In genomic region chr13:96132401-96132816, GRCm38 (mm10) we compare ENCODE assay signal across 9 mouse cellular contexts. TPM values are rescaled to one million over a fixed set of nuclear protein-coding genes. Genes with fewer than 3 reads are reported as not detected.
A peak's percentile ranks its signal among the peaks of the same experiment; 100 is the strongest.
DNase-seq lines count a peak whose midpoint lies in the region; ATAC-seq lines count a peak whose summit lies in the region.
"Had no signal": no experiment of that assay in that cellular context is flagged by ENCODE, and none has a peak within 500 bp of the region (broad histone marks: within the 10 kb centered on the region; RNA-seq: fewer than 3 reads in every experiment).

TSS of gene Sv2c (minus strand) at chr13:96132577.

- DNase-seq in heart, embryonic 10.5 days (ENCODE audit: low spot score): peak; percentile 82
- no peak for DNase-seq in heart, adult 18-20 months
- peak; percentile 54 for DNase-seq in WW6 (ENCODE audit: low read depth, low spot score)
- peak; percentile 82 for DNase-seq in hindbrain, embryonic 11.5 days (ENCODE audit: low spot score)
- peak; percentile 69 to 75 for DNase-seq in left cerebral cortex, postnatal 36 days (ENCODE audit: low spot score in 2 of 2)
- no peak for DNase-seq in c-Kit-positive CD71-positive TER-119-positive erythroid progenitor cells, embryonic 14.5 days (ENCODE audit: low spot score)

- peak; percentile 66; the same call in 1 of the 2 replicates for ATAC-seq in embryonic facial prominence, embryonic 13.5 days (ENCODE audit: insufficient number of reproducible peaks, insufficient read depth, low FRiP score, low TSS enrichment, low read depth)
- peak; percentile 70 for ATAC-seq in hindbrain, embryonic 11.5 days (ENCODE audit: low FRiP score)
- peak; percentile 73 for ATAC-seq in neural tube, embryonic 12.5 days (ENCODE audit: low FRiP score, low read depth)

- peak within 1 kb of the TSS; percentile 65 for H3K4me3 ChIP-seq in heart, embryonic 10.5 days
- peak within 1 kb of the TSS; percentile 50 for H3K4me3 ChIP-seq in embryonic facial prominence, embryonic 13.5 days
- H3K4me3 ChIP-seq in hindbrain, embryonic 11.5 days (ENCODE audit: low read depth, low read length): peak within 1 kb of the TSS; percentile 38
- peak within 1 kb of the TSS; percentile 55 for H3K4me3 ChIP-seq in neural tube, embryonic 12.5 days

- intact Hi-C loops in left cerebral cortex, postnatal 36 days (cut with DNase I): loop anchor here (5.0 kb wide), 1 partner anchor 45 kb away; no protein-coding TSS in a partner anchor

- no peaks in the 10 kb centered on the region for H3K9me3 ChIP-seq in heart, embryonic 10.5 days
- H3K9me3 ChIP-seq in embryonic facial prominence, embryonic 13.5 days: no peaks in the 10 kb centered on the region
- no peaks in the 10 kb centered on the region for H3K9me3 ChIP-seq in hindbrain, embryonic 11.5 days (ENCODE audit: control insufficient read depth, low read length)
- H3K9me3 ChIP-seq in neural tube, embryonic 12.5 days: no peaks in the 10 kb centered on the region
- H3K9me3 ChIP-seq: G1E had no signal

- peak within 1 kb of the TSS; percentile 62 for H3K9ac ChIP-seq in embryonic facial prominence, embryonic 13.5 days
- H3K9ac ChIP-seq in hindbrain, embryonic 11.5 days (ENCODE audit: low read depth, low read length): peak within 1 kb of the TSS; percentile 5
- peak within 1 kb of the TSS; percentile 67 for H3K9ac ChIP-seq in neural tube, embryonic 12.5 days

- no peaks in the 10 kb centered on the region for H3K36me3 ChIP-seq in heart, embryonic 10.5 days
- no peaks in the 10 kb centered on the region for H3K36me3 ChIP-seq in embryonic facial prominence, embryonic 13.5 days
- no peaks in the 10 kb centered on the region for H3K36me3 ChIP-seq in hindbrain, embryonic 11.5 days (ENCODE audit: control insufficient read depth, insufficient read depth, low read length)
- H3K36me3 ChIP-seq in neural tube, embryonic 12.5 days: no peaks in the 10 kb centered on the region
- H3K36me3 ChIP-seq: G1E had no signal

- H3K27ac ChIP-seq in heart, embryonic 10.5 days: 0 out of 2 replicates have a peak within 1 kb of the TSS, but pooled peaks have one; percentile 52
- H3K27ac ChIP-seq in embryonic facial prominence, embryonic 13.5 days: no peak within 1 kb of the TSS
- peak within 1 kb of the TSS; percentile 7; the same call in 1 of the 2 replicates for H3K27ac ChIP-seq in hindbrain, embryonic 11.5 days (ENCODE audit: low read depth, low read length)
- peak within 1 kb of the TSS; percentile 26; the same call in 1 of the 2 replicates for H3K27ac ChIP-seq in neural tube, embryonic 12.5 days

- H3K27me3 ChIP-seq in heart, embryonic 10.5 days (ENCODE audit: insufficient read depth, poor library complexity, severe bottlenecking): peaks cover 86% of the 10 kb centered on the region
- peaks cover 80% of the 10 kb centered on the region for H3K27me3 ChIP-seq in embryonic facial prominence, embryonic 13.5 days
- peaks cover 25% of the 10 kb centered on the region for H3K27me3 ChIP-seq in hindbrain, embryonic 11.5 days (ENCODE audit: control insufficient read depth, insufficient read depth, low read length)
- H3K27me3 ChIP-seq in neural tube, embryonic 12.5 days (replicated peaks): peaks cover 35% of the 10 kb centered on the region

- WGBS in heart, embryonic 10.5 days: under 1% methylated on average over 43 of the region's 44 CpGs
- 1% methylated on average over 38 of the region's 44 CpGs for WGBS in embryonic facial prominence, embryonic 13.5 days
- WGBS in hindbrain, embryonic 11.5 days: under 1% methylated on average over 33 of the region's 44 CpGs
- under 1% methylated on average over 44 of the region's 44 CpGs for WGBS in neural tube, embryonic 12.5 days

- peaks cover 30% of the 10 kb centered on the region for H3K4me1 ChIP-seq in heart, embryonic 10.5 days
- H3K4me1 ChIP-seq in embryonic facial prominence, embryonic 13.5 days: peaks cover 30% of the 10 kb centered on the region
- no peaks in the 10 kb centered on the region for H3K4me1 ChIP-seq in hindbrain, embryonic 11.5 days (replicated peaks; ENCODE audit: control insufficient read depth, insufficient read depth, low read length)
- peaks cover 16% of the 10 kb centered on the region for H3K4me1 ChIP-seq in neural tube, embryonic 12.5 days

- peak within 1 kb of the TSS; percentile 95 for H3K4me2 ChIP-seq in embryonic facial prominence, embryonic 13.5 days
- peak within 1 kb of the TSS; percentile 64 for H3K4me2 ChIP-seq in hindbrain, embryonic 11.5 days (replicated peaks; ENCODE audit: low read depth, low read length)
- peak within 1 kb of the TSS; percentile 88 for H3K4me2 ChIP-seq in neural tube, embryonic 12.5 days (replicated peaks)

RNA-seq across cellular contexts. Expression of gene Sv2c, which starts in this region (rescaled TPM):
- polyA plus RNA-seq in heart, embryonic 10.5 days (2016; fragmentation: Nextera tagmentation; extraction: Ambion mirVana): 0.29 and 1.1 TPM in 2 replicates
- under 1 TPM; 0.32 to 0.33 TPM for total RNA-seq in heart, adult 18-20 months (2021)
- polyA plus RNA-seq in embryonic facial prominence, embryonic 13.5 days (2015; fragmentation: Nextera tagmentation; extraction: Ambion mirVana): 1.5 and 1.8 TPM in 2 replicates
- polyA plus RNA-seq in hindbrain, embryonic 11.5 days (2014; fragmentation: Nextera tagmentation; extraction: Ambion mirVana): 7.9 and 8.1 TPM in 2 replicates
- total RNA-seq in left cerebral cortex, postnatal 36 days (2021): 10 to 100 TPM; 21.3 to 34.5 TPM
- polyA plus RNA-seq in neural tube, embryonic 12.5 days (2016; fragmentation: Nextera tagmentation; extraction: Ambion mirVana): 16.3 and 16.4 TPM in 2 replicates

Comparison
In these comparisons a context has a peak if more than half of its experiments do, and no peak if none do; other contexts are left out.
1. RNA of gene Sv2c (total RNA-seq): 21.3 to 34.5 TPM in left cerebral cortex, postnatal 36 days; 0.32 to 0.33 TPM in heart, adult 18-20 months; every median in the first group is over 10 times any median in the second.
2. DNase-seq: peak in heart, embryonic 10.5 days (single experiment), WW6 (single experiment), hindbrain, embryonic 11.5 days (single experiment) and left cerebral cortex, postnatal 36 days (2 of 2); none in heart, adult 18-20 months (0 of 2) and c-Kit-positive CD71-positive TER-119-positive erythroid progenitor cells, embryonic 14.5 days (single experiment).
3. H3K9ac ChIP-seq: peak in every context shown above with its lines; median percentile 67 in neural tube, embryonic 12.5 days; 62 in embryonic facial prominence, embryonic 13.5 days; 5 in hindbrain, embryonic 11.5 days.
4. Peak in every context shown above with its lines, with median percentiles within 50 percentile points of each other: H3K4me3 ChIP-seq, ATAC-seq and H3K4me2 ChIP-seq.